Mouse (Mus musculus): ENCODE data around the gene Atxn7l2. TPM values are rescaled to one million over a fixed set of nuclear protein-coding genes. Genes with fewer than 3 reads are reported as not detected.

Gene Atxn7l2
- polyA plus RNA-seq, 1 experiment from 2014 or later, result 25.2 TPM

Other genes with a start within 250 kb of the Atxn7l2 start
- not detected in 2 replicates for gene Gstm3, start 241.7 kb downstream of the Atxn7l2 start, polyA plus RNA-seq (2016; fragmentation: Nextera tagmentation; extraction: Ambion mirVana)
- gene Gstm2, start 224.5 kb downstream of the Atxn7l2 start, polyA plus RNA-seq (2016; fragmentation: Nextera tagmentation; extraction: Ambion mirVana), result 34.0 and 37.4 TPM in 2 replicates
- gene Gstm1, start 193.0 kb downstream of the Atxn7l2 start, polyA plus RNA-seq (2016; fragmentation: Nextera tagmentation; extraction: Ambion mirVana), result 38.3 and 38.9 TPM in 2 replicates
- 16.3 and 17.4 TPM in 2 replicates for gene Gstm4, start 166.0 kb downstream of the Atxn7l2 start, polyA plus RNA-seq (2016; fragmentation: Nextera tagmentation; extraction: Ambion mirVana)
- gene Ampd2, start 124.3 kb downstream of the Atxn7l2 start, polyA plus RNA-seq (2016; fragmentation: Nextera tagmentation; extraction: Ambion mirVana), result 51.5 and 51.7 TPM in 2 replicates
- 0.55 and 0.69 TPM in 2 replicates for gene Gnat2, start 118.1 kb downstream of the Atxn7l2 start, polyA plus RNA-seq (2016; fragmentation: Nextera tagmentation; extraction: Ambion mirVana)
- 192 and 199 TPM in 2 replicates for gene Gnai3, start 64.8 kb downstream of the Atxn7l2 start, polyA plus RNA-seq (2016; fragmentation: Nextera tagmentation; extraction: Ambion mirVana)
- 0.05 and 0.10 TPM in 2 replicates for gene Gpr61, start 56.1 kb downstream of the Atxn7l2 start, polyA plus RNA-seq (2016; fragmentation: Nextera tagmentation; extraction: Ambion mirVana)
- gene Amigo1, start 24.6 kb downstream of the Atxn7l2 start, polyA plus RNA-seq (2016; fragmentation: Nextera tagmentation; extraction: Ambion mirVana), result 4.4 and 5.8 TPM in 2 replicates
- 1.7 TPM in 2 replicates for gene Cyb561d1, start 9.7 kb downstream of the Atxn7l2 start, polyA plus RNA-seq (2016; fragmentation: Nextera tagmentation; extraction: Ambion mirVana)
- 0.64 and 0.87 TPM in 2 replicates for gene Sypl2, start 15.7 kb upstream of the Atxn7l2 start, polyA plus RNA-seq (2016; fragmentation: Nextera tagmentation; extraction: Ambion mirVana)
- gene Psma5, start 46.0 kb upstream of the Atxn7l2 start, polyA plus RNA-seq (2016; fragmentation: Nextera tagmentation; extraction: Ambion mirVana), result 297 and 302 TPM in 2 replicates
- 14.7 and 16.2 TPM in 2 replicates for gene Sort1, start 73.1 kb upstream of the Atxn7l2 start, polyA plus RNA-seq (2016; fragmentation: Nextera tagmentation; extraction: Ambion mirVana)
- not detected in 2 replicates for gene Mybphl, start 154.0 kb upstream of the Atxn7l2 start, polyA plus RNA-seq (2016; fragmentation: Nextera tagmentation; extraction: Ambion mirVana)
- gene Psrc1, start 172.9 kb upstream of the Atxn7l2 start, polyA plus RNA-seq (2016; fragmentation: Nextera tagmentation; extraction: Ambion mirVana), result 78.1 and 83.5 TPM in 2 replicates
- 4.4 and 6.3 TPM in 2 replicates for gene Celsr2, start 204.6 kb upstream of the Atxn7l2 start, polyA plus RNA-seq (2016; fragmentation: Nextera tagmentation; extraction: Ambion mirVana)
- gene Sars, start 234.3 kb upstream of the Atxn7l2 start, polyA plus RNA-seq (2016; fragmentation: Nextera tagmentation; extraction: Ambion mirVana), result 119 and 127 TPM in 2 replicates